Mouse (Mus musculus): ENCODE measurements around the gene Pglyrp3.
"Not testable (repeated sequence)": the region's sequence is repeated elsewhere in the genome, so short reads cannot be mapped to it uniquely, and the experiment has no call there.

Pglyrp3 gene

GRCm38 (mm10) chr3:92014283-92014682, at the start of gene Pglyrp3:
TSS of gene Pglyrp3 (plus strand) at chr3:92014583.
- no peak for DNase-seq (ENCODE audit: low read depth, low spot score)

GRCm38 (mm10) chr3:92011001-92011400, 3.4 kb upstream of the Pglyrp3 start:
- DNase-seq (ENCODE audit: low read depth, low spot score), result no peak

GRCm38 (mm10) chr3:92024541-92024940, 10.2 kb downstream of the Pglyrp3 start:
- DNase-seq (ENCODE audit: low read depth, low spot score), result not testable (repeated sequence)

- DNase-seq (ENCODE audit: low read depth, low spot score), result no peak
Observed at GRCm38 (mm10) chr3:92033203-92033602, 18.8 kb downstream of the Pglyrp3 start.

GRCm38 (mm10) chr3:92033892-92034291, 19.5 kb downstream of the Pglyrp3 start:
- DNase-seq (ENCODE audit: low read depth, low spot score), result no peak

- DNase-seq (ENCODE audit: low read depth, low spot score), result no peak
Observed at GRCm38 (mm10) chr3:92050382-92051054, 36.1 kb downstream of the Pglyrp3 start.

GRCm38 (mm10) chr3:92080462-92081284, 66.3 kb downstream of the Pglyrp3 start:
- peak; percentile 2 for DNase-seq (ENCODE audit: low read depth, low spot score)
